In genomic region chr3:105228401-105228800, GRCm38 (mm10) we compare ENCODE assay signal across 13 mouse cellular contexts.
"Had no signal": no experiment of that assay in that cellular context is flagged by ENCODE, and none has a peak within 500 bp of the region (broad histone marks: within the 10 kb centered on the region; RNA-seq: fewer than 3 reads in every experiment).

No protein-coding gene starts in this region.

- DNase-seq: kidney, postnatal 14 days; kidney, postnatal 4 days; liver; lung, adult 18-20 months; lung, postnatal 10 days; lung, postnatal 36 days; retina, postnatal 1 day; right cerebral cortex, postnatal 25 days; spleen, adult 18-20 months; thymus, postnatal 36 days had no signal

- ATAC-seq: liver, embryonic 12.5 days; midbrain, embryonic 13.5 days; midbrain, embryonic 16.5 days had no signal
